Mouse (Mus musculus) liver, embryonic 16.5 days (tissue): ENCODE data around the gene Cox4i2. TPM values are rescaled to one million over a fixed set of nuclear protein-coding genes. Genes with fewer than 3 reads are reported as not detected.
A peak's percentile ranks its signal among the peaks of the same experiment; 100 is the strongest.

Source experiments
- ATAC-seq: fragments of 200-750 bp; cut with Nextera tagmentation; 2 replicates; pipeline ENCODE4 v1.8.0; 2017; ENCODE audit warnings: low read depth, mild to moderate bottlenecking, moderate number of reproducible peaks, moderate library complexity
- H3K27ac ChIP-seq: fragments of 300-500 bp; sonication (generic); 2 replicates; pipeline ENCODE4 v1.5.1; 2014; ENCODE audit warnings: mild to moderate bottlenecking, low read length
- H3K27me3 ChIP-seq: fragments of 300-500 bp; sonication (generic); 2 replicates; pipeline ENCODE4 v1.6.1; 2014; ENCODE audit warnings: low read depth, low read length, mixed read lengths; ENCODE audit not compliant: control insufficient read depth, insufficient read depth
- H3K36me3 ChIP-seq: fragments of 300-500 bp; sonication (generic); 2 replicates; pipeline ENCODE4 v1.6.1; 2014; ENCODE audit warnings: mild to moderate bottlenecking; ENCODE audit not compliant: control insufficient read depth, insufficient read depth
- H3K4me1 ChIP-seq: fragments of 300-500 bp; sonication (generic); 2 replicates; pipeline ENCODE4 v1.6.1; 2014; ENCODE audit warnings: low read depth, low read length, mixed read lengths; ENCODE audit not compliant: control insufficient read depth
- H3K4me2 ChIP-seq: fragments of 300-500 bp; sonication (generic); 2 replicates; pipeline ENCODE4 v1.6.1; 2014; ENCODE audit warnings: low read depth, low read length, mixed read lengths
- H3K4me3 ChIP-seq: fragments of 300-500 bp; sonication (generic); 2 replicates; pipeline ENCODE4 v1.5.1; 2014; ENCODE audit warnings: low read depth, mild to moderate bottlenecking, low read length
- H3K9ac ChIP-seq: fragments of 300-500 bp; sonication (generic); 2 replicates; pipeline ENCODE4 v1.6.1; 2014; ENCODE audit warnings: low read depth, low read length
- H3K9me3 ChIP-seq: fragments of 300-500 bp; sonication (generic); replicated peaks from 2 replicates; pipeline ENCODE4 v1.6.1; 2016; ENCODE audit warnings: low read length; ENCODE audit not compliant: control insufficient read depth
- WGBS: fragments of 180-500 bp; shearing (Covaris S2); extraction: QIAGEN DNeasy Blood & Tissue Kit; methylation state at CpG from one replicate; pipeline ENCODE4 v1.1.7; 2014; ENCODE audit not compliant: insufficient replicate concordance; 5-methylcytosine and 5-hydroxymethylcytosine counted together
- polyA plus RNA-seq: library from polyadenylated mRNA; unstranded; fragments of >200 nt; fragmentation: Nextera tagmentation; extraction: Ambion mirVana; gene quantifications from 2 replicates; pipeline ENCODE4 v1.2.1, GENCODE M21; 2015

The Cox4i2 gene
- polyA plus RNA-seq, 1 experiment from 2014 or later: 1.4 TPM

DNA sequence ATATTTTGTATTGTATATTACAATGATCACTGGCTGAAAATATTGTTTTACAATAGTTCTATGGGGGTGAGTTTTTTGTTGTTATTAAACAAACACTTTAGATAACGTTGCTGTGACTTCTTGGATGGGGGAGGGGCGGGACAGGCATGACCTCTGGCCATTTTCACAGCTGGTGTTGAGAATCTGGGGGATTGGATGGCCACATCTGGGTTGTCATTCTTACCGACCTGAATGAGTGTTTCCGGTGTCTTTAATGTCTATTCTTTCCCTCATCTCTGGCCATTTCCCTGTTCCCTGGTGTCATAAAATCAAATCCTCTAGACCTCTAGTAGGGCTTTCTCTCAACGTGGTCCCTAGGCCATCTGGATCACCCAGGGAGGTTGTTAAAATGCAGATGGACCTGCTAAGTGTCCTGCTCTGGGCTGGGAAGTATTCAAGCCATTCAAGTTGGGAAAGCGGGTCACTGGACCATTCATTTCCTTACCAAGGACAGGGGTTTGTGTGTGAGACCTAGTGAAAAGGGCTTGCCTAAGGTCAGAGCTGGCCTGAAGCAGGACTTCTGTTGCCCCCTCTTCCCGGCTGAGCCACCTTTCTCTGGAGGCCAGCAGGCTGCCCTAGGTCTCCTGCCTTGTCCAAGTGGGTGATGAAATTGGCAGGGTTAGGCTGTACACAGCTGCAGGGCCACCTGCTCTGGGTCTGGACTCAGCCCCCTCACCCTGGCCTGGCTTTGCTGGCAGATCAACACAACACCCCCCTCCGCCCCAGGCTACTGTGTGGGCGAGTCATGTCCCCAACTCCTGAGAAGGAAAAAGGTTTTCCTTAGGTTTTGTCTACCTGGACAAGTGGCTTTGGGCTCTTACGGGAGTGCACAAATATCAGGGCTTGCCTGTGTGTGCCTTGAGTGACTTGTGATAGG, 16.4 kb upstream of the Cox4i2 start:
- H3K4me3 ChIP-seq: peak overlapping the region; percentile 63
- H3K27ac ChIP-seq: peak overlapping the region; percentile 83
- H3K27me3 ChIP-seq: peaks cover 17% of the 10 kb centered on the region
- peak overlapping the region; percentile 68 for H3K9ac ChIP-seq
- H3K36me3 ChIP-seq: no peaks in the 10 kb centered on the region
- peaks cover 76% of the 10 kb centered on the region for H3K4me1 ChIP-seq
- no peaks in the 10 kb centered on the region for H3K9me3 ChIP-seq
- no peak for ATAC-seq
- 13% methylated on average over 10 of the region's 10 CpGs for WGBS
- peak overlapping the region; percentile 98 for H3K4me2 ChIP-seq

DNA sequence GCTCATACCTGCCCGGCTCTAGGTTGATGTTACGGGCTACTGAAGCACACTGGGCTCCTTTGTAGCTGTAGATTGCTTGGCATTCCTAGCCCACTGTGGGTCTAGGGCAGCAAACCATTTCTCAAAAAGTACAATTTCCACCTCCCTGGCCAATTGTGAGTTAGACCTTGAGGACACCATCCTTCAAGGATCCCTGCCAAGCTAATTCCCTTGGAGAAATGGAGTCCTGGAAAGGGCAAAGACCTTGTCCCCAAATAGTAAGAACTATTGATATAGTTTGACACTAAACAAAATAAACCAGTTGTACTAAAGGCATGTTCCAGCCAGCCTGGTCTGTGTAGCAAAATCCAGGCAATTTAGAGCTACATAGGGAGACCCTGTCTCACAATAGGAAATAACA, 15.6 kb upstream of the Cox4i2 start:
- Histone ChIP-seq H3K9ac (peak overlapping the region; percentile 68; the same call in 1 of the 2 replicates), H3K4me2 (peak overlapping the region; percentile 98), H3K36me3 (no peaks in the 10 kb centered on the region), H3K9me3 (no peaks in the 10 kb centered on the region), H3K27ac (peak overlapping the region; percentile 83), H3K4me3 (peak overlapping the region; percentile 63), H3K27me3 (peaks cover 17% of the 10 kb centered on the region), H3K4me1 (peaks cover 76% of the 10 kb centered on the region)
- ATAC-seq: no peak
- WGBS: 54% methylated on average over 2 of the region's 2 CpGs

DNA sequence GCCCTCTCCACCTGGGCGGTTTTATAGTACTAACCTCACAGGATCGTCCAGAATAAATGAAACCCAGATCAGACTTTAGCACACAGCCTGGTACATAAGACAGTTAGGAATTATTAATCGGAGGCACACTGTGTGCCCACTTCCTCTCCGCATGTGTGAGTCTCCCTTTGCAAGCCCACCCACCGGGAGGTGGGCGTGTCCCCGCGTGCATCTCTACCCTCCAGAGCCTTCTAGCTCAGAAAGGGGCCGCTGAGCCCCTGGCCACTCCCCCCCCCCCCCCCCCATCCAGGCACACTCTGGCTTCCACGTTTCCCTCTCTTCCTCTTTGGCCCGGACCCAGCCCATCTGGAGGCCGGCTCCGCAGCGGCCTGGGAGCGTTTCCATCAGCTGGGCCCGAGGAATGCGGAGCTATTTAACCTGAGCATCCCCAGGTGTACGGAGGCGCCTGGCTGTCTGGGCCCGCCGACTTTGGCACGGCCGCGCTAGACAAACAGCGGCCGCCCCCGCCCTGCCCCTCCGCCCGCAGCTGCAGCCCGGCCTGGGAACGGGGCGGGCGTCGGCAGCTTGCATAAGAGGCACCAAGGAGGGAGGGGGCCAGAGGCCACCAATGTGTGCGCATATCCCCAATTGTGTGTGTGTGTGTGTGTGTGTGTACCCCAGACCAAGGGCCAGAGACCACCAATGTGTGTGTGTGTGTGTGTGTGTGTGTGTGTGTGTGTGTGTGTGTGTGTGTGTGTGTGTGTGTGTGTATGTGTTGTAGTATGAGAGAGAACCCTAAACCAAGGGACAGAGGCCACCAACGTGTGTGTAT, 14.7 kb upstream of the Cox4i2 start:
- H3K4me3 ChIP-seq: peak overlapping the region; percentile 63
- no peaks in the 10 kb centered on the region for H3K36me3 ChIP-seq
- WGBS: under 1% methylated on average over 36 of the region's 36 CpGs
- peak overlapping the region; percentile 98 for H3K4me2 ChIP-seq
- H3K9ac ChIP-seq: peak overlapping the region; percentile 41; the same call in 1 of the 2 replicates
- H3K27ac ChIP-seq: peak overlapping the region; percentile 83
- H3K4me1 ChIP-seq: peaks cover 76% of the 10 kb centered on the region
- no peaks in the 10 kb centered on the region for H3K9me3 ChIP-seq
- peak; percentile 62 for ATAC-seq
- peaks cover 17% of the 10 kb centered on the region for H3K27me3 ChIP-seq

DNA sequence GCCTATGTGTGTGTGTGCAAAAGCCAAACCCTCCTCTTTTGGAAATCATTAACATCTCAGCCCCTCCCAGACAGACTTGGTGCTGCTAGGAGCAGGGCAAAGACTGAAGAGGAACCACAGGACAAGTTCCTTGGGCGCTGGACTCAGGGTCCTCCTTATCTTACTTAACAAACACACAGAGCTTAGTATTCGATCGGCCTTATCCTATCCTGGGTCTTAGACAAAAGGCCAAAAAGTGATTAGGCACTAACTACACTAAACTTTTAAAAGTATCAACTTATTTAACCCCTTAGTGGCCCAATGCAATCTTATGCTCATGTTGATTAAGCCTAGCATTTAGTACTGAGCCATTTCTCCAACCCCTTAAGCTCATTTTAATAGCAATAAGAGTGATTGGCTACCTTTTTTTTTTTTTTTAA, 14.1 kb upstream of the Cox4i2 start:
- Histone ChIP-seq H3K36me3 (no peaks in the 10 kb centered on the region), H3K9me3 (no peaks in the 10 kb centered on the region), H3K4me1 (peaks cover 72% of the 10 kb centered on the region), H3K4me2 (peak overlapping the region; percentile 98), H3K4me3 (peak overlapping the region; percentile 63), H3K9ac (0 out of 2 replicates have a peak overlapping the region, but pooled peaks have one; percentile 8), H3K27me3 (peaks cover 13% of the 10 kb centered on the region), H3K27ac (peak overlapping the region; percentile 83)
- WGBS: 0% methylated on average over 3 of the region's 3 CpGs
- peak; percentile 68 for ATAC-seq

DNA sequence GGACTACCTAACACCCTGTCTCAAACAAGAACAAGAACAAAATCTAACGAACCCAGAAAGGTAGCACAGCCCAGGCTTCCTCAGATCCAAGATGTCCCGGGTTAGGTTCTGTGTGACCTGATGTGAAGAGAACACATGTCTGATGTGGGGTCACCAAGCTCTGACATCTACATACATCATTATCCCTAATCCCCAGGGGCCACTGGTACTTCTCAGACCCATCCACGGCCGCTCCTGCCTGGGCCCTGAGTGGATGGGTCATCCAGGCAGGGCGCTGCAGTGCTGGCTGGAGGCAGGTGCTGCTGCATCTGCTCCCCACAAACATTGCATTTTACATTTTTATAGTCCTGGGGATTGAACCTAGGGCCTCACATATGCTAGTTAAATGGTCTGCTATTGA, 13.5 kb upstream of the Cox4i2 start:
- H3K4me1 ChIP-seq: peaks cover 65% of the 10 kb centered on the region
- no peak overlapping the region for H3K4me2 ChIP-seq
- H3K27me3 ChIP-seq: peaks cover 6% of the 10 kb centered on the region
- WGBS: 61% methylated on average over 5 of the region's 5 CpGs
- no peak overlapping the region for H3K9ac ChIP-seq
- H3K9me3 ChIP-seq: no peaks in the 10 kb centered on the region
- H3K4me3 ChIP-seq: no peak overlapping the region
- ATAC-seq: no peak
- no peaks in the 10 kb centered on the region for H3K36me3 ChIP-seq
- peak overlapping the region; percentile 83 for H3K27ac ChIP-seq

DNA sequence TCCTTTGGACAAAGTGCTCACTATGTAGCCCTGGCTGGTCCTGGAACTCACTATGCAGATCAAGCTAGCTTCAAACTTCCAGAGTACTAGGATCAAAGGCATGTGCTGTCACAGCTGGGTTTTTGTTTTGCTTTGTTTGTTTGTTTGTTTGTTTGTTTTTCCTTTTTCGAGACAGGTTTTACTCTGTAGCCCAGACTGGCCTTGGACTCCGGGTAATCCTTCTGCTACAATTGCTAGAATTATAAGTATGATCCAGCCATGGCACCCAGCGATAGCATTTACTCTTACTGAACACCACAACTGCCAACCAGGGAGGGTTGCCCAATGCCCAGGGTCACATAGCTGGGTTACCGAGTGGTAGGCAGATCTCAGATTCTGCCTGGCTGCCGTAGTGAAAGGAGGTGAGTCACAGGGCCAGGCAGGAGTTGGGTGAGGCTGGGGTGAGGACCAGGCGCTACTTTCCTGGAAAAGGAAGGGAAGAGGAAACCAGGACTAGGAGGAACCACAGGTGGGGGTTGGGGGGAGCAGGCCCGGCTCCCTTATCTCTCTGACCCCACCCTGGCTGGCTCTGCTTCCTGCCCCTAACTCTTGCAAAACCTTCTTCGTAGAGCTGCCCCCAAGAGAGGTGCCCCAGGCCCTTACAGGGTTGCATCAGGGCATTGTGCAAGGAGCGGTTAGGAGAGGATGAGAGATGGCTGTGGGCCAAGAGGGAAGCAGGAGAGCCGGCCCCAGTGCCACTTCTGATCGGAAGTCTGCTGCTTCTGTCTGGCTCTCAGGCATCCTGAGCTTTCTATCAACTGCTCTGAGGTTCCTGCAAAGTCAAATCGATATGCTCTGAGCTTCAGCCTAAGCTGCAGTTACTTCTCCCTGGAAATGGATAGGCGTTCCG, 12.6 kb upstream of the Cox4i2 start:
- peak overlapping the region; percentile 28 for H3K4me2 ChIP-seq
- H3K4me1 ChIP-seq: peaks cover 60% of the 10 kb centered on the region
- H3K27ac ChIP-seq: peak overlapping the region; percentile 76
- no peaks in the 10 kb centered on the region for H3K9me3 ChIP-seq
- H3K36me3 ChIP-seq: no peaks in the 10 kb centered on the region
- no peaks in the 10 kb centered on the region for H3K27me3 ChIP-seq
- peak; percentile 19 for ATAC-seq
- H3K4me3 ChIP-seq: no peak overlapping the region
- peak overlapping the region; percentile 23; the same call in 1 of the 2 replicates for H3K9ac ChIP-seq
- WGBS: 7% methylated on average over 14 of the region's 14 CpGs

GRCm38 (mm10) chr2:152742435-152742834, 11.5 kb upstream of the Cox4i2 start:
- Histone ChIP-seq H3K27me3 (no peaks in the 10 kb centered on the region), H3K9ac (no peak overlapping the region), H3K4me3 (no peak overlapping the region), H3K4me1 (peaks cover 49% of the 10 kb centered on the region), H3K27ac (peak overlapping the region; percentile 73), H3K9me3 (no peaks in the 10 kb centered on the region), H3K4me2 (peak overlapping the region; percentile 28), H3K36me3 (no peaks in the 10 kb centered on the region)
- 7% methylated on average over 10 of the region's 10 CpGs for WGBS
- ATAC-seq: peak; percentile 28; the same call in 1 of the 2 replicates
